Mouse (Mus musculus) myocyte (in vitro differentiated cells): Measurements from ENCODE around the gene Tmsb4x.

Experiments
- E2F4 ChIP-seq: IDR thresholded peaks from one replicate; pipeline ENCODE4 v1.6.1; 2011; ENCODE audit warnings: mild to moderate bottlenecking, control low read depth, moderate library complexity; ENCODE audit not compliant: insufficient read depth
- MAX ChIP-seq: IDR thresholded peaks from one replicate; pipeline ENCODE4 v1.6.1; 2011; ENCODE audit warnings: low read depth, mild to moderate bottlenecking, control low read depth
- POLR2A ChIP-seq: IDR thresholded peaks from one replicate; pipeline ENCODE4 v1.6.1; 2011; ENCODE audit warnings: low read depth, mild to moderate bottlenecking, control low read depth, moderate library complexity; ENCODE audit not compliant: insufficient read length
- SRF ChIP-seq: IDR thresholded peaks from one replicate; pipeline ENCODE4 v1.6.1; 2011; ENCODE audit warnings: low read depth; ENCODE audit not compliant: control insufficient read depth, insufficient read length
- TCF12 ChIP-seq: IDR thresholded peaks from one replicate; pipeline ENCODE4 v1.6.1; 2011; ENCODE audit warnings: mild to moderate bottlenecking, control low read depth; ENCODE audit not compliant: poor library complexity, insufficient read depth, severe bottlenecking

DNA sequence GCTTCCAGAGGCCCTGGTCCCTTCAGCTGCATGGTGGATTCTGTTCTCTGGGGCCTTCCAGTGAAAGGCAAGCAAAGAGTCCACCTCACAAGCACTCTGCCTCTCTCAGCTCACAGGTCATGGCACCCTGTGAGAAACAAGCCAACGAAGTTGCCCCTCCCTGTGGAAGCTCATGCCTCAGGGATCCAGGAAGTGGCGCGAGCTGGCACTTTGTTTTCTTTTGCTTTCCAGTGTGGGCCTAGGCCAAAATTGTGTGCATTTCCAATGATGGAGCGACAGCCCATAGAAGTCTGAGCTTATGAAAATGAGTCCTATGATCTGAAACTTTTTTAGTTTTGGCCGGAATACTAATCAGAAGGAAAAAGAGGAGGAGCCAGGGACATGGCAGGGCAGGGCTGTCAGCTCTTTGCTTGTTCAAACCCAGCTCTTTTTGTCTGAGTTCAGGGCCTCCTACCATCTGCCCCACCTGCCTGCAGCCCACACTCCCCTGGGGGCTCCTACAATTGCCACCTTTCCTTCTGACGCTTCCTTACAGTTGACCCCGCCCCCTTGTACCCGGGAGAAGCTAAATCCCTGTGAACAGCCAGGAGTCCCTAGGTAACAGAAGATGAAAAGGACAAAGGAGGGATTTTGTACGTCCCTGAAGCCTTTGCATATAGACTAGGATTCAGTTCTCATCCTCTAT is 2.9 kb upstream of the Tmsb4x start:
- no peak for TF ChIP-seq POLR2A
- no peak for TF ChIP-seq E2F4
- no peak for TF ChIP-seq MAX
- no peak for TF ChIP-seq SRF
- TF ChIP-seq TCF12, result no peak
